Mouse (Mus musculus) liver, adult (tissue): Measurements from ENCODE around the gene Hccs.

Experiments used
- GATA4 ChIP-seq: IDR thresholded peaks from 2 replicates; pipeline ENCODE4 v1.6.1; 2014; ENCODE audit warnings: mild to moderate bottlenecking, low read length; ENCODE audit not compliant: insufficient replicate concordance

Hccs gene

GRCm38 (mm10) chrX:169256741-169257140 lies 63.4 kb downstream of the Hccs start:
- TF ChIP-seq GATA4: no peak

DNA sequence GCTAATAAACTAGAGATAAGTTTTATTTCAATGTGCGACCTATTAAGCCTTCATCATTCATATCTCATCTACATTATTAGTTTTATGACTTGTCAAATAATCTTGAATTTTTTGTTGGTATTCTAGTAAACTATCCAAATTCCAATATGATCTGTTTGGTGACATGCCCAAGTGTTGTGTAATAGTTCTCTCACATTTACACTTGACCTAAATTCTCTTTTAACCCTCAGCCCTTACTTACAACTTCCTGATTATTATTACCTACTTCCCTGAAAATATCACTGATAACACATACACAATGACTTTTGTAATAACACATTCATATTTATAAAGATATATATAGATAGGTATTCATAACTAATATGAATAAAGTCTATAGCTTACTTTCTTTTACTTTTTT lies 64.3 kb downstream of the Hccs start:
- no peak for TF ChIP-seq GATA4

GRCm38 (mm10) chrX:169222357-169223062 lies 97.7 kb downstream of the Hccs start:
- no peak for TF ChIP-seq GATA4

- TF ChIP-seq GATA4: no peak
Measured at GRCm38 (mm10) chrX:169220064-169220463, 100.1 kb downstream of the Hccs start.

DNA sequence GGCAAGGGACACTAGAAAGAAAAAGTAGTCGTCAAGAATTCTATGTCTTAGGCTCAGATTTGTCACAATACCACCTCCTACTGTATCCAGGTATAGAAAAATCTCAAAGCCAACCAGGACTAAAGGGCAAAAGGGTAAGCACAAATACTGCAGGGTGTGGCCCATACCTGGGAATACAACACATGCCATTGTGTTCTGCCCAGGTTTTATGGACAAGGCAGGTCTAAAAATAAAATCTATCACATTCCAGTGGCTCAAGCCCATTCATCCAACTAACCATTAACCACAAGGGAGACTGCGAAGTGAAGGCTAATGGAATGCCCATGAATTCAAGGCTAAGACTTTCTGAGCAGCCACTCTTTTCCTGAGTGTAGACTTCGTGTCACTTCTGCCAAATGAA lies 110.2 kb downstream of the Hccs start:
- no peak for TF ChIP-seq GATA4
